Mouse (Mus musculus): ENCODE data around the gene Rras2.

The Rras2 gene

DNA sequence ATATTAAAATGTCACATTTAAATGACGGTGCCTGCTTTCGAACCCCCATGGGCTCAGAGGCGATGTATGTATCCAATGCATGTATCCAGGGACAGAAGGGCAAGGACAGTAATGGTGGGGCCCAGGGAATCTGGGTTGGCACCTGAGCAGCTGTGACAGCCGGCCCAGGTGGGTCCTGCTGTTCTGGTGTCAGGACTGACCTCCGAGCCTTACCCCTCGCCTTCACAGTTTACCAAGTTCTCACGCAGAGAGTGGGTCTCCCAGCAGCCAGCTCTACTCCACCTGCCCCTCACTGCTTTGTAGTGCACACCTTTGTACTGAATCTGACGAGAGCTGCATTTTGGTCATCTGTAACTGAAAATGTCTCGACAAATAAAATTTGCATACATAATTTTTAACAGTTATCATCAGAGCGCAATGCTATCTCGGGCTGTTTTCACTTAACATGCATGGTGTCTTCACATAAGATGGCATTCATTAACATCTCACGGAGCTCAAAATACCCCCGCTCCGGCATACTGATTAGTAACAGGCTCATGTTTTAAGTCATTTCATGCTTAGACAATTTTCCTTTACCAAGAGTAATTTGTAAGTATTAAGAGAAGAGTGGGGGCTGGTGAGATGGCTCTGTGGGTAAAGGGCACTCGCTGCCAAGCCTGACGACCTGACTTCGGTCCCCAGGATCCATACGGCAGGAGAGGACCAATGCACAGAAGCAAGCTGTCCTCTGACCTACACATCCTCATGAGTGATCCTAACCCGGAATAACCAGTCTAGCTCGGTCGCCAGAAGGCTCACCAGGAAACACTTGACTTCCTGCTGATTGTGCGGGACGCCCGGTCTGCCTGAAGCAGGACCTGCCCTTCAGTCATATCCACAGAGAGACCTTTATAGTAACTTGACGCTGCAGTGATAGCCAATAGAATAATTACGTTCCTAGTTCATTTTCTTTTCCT is 74.3 kb downstream of the Rras2 start:
- DNase-seq (ENCODE audit: extremely low read depth, insufficient read length, low spot score): no peak

DNA sequence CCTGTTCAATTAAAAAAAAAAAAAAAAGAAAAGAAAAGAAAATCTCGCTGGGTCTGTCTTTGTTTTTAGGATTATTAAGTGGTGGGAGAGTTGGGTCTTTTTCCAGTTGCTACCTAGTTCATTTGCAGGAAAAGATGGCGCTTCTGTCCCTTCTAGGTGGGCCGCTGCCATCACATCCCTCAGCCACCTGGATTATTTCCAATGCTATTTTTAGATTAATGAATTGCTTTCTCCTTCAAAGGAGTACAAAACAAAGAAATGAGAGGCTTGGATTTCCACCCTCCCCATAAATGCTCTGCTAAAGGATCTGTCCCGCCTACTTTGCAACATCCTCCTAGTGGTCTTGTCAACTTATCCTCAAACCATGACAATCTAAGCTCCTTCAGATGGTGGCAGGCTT is 76.2 kb downstream of the Rras2 start:
- DNase-seq (ENCODE audit: extremely low read depth, insufficient read length, low spot score): no peak

DNA sequence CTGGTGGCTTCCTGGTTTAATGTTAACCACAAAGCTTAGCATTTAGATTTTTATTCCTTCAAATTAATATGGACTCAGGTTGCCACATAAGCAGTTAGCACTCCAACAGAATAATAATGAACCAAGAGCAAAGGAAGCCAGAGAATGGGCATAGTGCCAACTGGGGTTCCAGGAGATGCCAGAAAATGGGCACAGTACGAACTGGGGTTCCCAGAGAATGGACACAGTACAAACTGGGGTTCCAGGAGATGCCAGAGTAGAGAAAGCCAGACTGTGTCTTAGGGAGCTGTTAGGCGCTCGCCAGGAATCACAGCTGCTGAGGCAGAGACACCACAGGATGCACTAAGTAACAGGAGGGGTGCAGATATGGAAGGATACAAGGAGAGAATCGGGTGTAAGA is 80.3 kb downstream of the Rras2 start:
- DNase-seq (ENCODE audit: extremely low read depth, insufficient read length, low spot score): no peak

DNA sequence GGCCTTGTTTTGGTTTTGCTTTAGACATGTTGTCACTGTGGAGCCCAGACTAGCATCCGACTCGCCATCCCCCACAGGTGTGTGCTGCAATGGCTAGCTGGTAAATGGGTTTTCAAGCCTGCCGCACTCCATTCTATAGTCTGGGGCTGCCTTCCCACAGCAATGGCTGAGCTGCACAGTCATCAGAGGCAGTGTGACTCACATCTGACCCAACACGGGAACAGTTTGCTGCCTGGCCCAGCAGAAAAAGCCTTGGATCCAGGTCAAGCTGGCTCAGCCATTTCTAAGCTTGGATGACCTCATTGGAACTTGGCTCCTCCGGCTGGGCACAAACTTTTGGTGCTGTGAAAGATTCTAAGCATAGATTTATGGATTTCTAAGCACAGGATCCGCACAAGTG is 88.0 kb downstream of the Rras2 start:
- peak; percentile 70 for DNase-seq (ENCODE audit: extremely low read depth, insufficient read length, low spot score)

DNA sequence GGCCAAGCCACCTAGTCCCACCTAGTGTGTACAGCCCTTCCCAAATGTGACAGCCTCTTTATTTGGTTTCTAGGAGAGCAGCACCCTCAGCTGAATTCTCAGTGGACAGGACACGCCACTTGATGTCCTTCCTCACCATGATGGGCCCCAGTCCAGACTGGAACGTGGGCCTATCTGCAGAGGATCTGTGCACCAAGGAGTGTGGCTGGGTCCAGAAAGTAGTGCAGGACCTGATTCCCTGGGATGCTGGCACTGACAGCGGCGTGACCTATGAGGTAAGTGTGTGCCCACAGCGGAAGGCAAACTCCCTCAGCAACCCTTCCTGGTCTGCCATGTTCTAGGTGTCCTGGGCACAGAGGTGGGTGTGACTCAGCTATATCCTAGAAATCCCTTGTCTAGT is 88.8 kb downstream of the Rras2 start:
- DNase-seq (ENCODE audit: extremely low read depth, insufficient read length, low spot score): no peak

DNA sequence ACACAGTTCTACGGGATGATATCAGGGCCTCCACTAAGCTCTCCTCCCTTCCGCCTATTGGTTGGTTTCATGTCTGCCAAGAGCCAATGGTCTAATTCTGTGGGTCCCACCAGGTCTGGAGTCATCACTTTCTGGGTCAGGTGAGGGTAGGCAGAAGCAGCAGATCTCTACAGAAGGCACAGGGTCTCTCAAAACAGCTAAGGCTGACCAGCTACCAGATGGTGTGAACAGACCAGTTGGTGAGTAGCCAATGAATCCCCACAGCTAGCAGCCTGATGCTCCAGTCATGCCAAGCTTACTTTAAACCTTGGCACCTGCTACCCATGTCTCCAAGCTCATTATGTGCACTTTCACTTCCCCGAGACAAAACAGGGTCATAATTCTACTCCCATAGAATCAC is 90.2 kb downstream of the Rras2 start:
- no peak for DNase-seq (ENCODE audit: extremely low read depth, insufficient read length, low spot score)

DNA sequence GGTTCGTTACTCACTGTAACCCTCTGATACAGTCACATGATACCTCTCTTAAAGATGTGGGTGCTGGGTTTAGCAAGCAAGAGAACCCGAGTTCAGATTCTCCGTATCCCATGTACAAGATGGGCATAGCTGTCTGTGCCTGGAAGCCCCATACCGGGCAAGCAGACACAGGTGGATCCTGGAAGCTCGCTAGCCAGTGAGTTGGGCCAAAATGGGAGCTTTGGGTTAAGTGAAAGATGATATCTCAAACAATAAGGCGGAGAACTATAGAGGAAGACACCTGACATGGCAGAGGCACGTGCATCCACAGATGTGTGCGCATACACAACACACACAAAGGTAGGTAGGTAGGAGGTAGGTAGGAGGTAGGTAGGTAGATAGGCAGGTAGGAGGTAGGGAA is 90.7 kb downstream of the Rras2 start:
- DNase-seq (ENCODE audit: extremely low read depth, insufficient read length, low spot score): no peak

DNA sequence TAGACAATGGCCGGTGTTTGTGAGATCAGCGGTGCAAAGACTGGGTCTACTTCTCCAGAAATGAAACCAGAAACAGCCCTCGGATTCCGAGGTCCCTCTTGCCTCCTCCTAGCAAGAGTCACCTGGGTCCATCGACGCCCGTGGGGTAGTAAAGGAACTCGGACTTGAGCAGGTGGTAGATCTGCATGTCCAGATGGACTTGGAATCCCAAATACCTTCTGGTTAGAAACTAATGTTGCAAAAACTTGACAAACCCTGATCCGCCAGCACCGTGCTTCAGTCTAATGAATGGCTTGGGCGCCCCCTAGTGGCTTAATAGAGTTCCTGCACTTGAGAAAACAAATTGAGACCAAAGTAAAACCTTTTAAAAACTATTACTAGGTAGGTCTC is 96.9 kb downstream of the Rras2 start:
- peak; percentile 36 for DNase-seq (ENCODE audit: extremely low read depth, insufficient read length, low spot score)

DNA sequence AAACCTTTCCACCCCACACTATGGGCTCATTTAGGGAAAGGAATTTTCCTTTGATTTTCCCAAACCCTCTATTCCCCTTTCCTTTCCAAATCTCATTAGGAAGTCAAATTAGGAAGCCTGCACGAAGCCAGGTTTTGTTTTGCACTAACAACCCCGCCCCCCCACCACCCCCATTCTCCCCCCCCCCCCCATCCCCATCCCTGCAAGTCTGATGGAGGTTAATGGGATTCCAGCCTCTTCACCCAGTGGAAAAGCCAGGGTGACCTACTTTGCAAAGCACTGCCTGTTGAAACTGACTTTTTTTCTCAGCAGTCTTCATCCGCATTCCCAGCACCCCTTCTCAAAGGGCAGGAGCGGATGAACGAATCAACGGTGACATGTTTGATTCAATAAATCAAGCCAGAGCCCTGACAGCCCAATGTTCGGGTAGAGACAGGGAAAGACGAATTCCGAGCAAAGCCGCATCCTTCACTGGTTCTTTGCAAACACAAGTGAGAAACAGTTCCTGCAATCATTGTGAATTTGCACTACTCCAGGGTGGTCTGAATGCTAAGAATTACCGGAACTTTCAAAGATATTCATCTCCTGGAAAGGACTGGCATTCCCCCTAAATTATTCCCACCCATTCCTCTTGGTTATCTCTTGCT is 97.4 kb downstream of the Rras2 start:
- no peak for DNase-seq (ENCODE audit: extremely low read depth, insufficient read length, low spot score)

DNA sequence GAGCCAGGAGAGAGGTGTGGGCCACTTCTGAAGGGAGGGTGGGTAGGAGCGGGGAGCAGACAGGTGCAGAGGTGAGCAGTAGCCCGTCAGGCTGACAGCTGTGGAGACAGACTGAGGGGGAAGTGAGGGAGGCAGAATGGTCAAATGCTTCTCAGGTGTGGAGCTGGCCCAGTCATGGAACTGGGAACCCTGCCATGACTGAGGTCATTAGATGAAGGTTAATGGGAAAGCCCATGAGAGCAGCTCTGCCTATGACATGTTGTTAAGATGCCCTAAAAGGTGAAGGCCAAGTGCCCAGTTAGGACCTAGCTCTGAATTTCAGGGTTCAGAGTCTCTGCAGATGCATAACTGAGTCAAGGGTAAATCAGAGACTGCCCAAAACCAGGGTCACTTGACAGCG is 98.7 kb downstream of the Rras2 start:
- DNase-seq (ENCODE audit: extremely low read depth, insufficient read length, low spot score): no peak

DNA sequence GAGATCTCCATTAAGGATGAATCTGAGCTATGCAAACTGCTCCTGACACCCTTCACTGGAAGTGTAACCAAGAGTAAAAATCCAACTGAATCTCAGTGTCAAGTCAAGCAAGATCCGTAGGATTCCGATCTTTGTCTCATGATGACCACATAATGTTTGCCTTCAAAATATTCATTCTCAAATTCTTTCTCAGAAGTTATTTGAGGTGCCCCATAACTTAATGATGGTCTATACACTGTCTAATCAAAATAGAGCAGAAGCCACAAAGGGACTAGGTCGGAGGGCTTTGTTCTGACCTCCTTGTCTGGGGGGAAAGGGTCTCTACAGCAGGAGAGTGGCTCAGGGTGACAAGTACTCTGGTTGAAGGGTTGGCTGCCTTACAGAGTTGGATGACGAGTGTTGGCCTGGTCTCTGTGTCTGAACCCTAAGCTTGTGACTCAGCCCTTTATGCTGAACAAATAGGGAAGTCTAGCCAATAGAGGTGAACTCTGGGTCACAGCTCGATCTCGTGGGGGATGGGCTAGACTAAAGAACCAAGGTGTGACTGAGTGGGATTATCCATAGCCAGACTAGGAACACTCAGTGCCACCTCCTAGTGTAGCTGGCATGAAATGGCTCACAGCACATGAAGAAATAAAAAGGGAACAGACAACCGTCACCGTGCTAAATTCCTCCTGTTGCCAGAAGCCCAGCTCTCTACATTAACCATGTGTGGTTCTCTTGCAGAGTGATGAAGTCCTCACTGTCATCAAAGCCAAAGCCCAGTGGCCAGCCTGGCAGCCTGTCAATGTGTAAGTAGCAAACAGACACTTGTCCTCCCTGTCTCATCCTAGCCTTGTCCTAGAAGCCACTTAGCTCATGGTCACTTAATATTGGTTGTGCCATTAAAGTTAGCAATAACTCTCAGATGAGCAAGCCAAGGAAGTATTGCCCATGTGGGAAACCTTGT is 101.3 kb downstream of the Rras2 start:
- no peak for DNase-seq (ENCODE audit: extremely low read depth, insufficient read length, low spot score)

DNA sequence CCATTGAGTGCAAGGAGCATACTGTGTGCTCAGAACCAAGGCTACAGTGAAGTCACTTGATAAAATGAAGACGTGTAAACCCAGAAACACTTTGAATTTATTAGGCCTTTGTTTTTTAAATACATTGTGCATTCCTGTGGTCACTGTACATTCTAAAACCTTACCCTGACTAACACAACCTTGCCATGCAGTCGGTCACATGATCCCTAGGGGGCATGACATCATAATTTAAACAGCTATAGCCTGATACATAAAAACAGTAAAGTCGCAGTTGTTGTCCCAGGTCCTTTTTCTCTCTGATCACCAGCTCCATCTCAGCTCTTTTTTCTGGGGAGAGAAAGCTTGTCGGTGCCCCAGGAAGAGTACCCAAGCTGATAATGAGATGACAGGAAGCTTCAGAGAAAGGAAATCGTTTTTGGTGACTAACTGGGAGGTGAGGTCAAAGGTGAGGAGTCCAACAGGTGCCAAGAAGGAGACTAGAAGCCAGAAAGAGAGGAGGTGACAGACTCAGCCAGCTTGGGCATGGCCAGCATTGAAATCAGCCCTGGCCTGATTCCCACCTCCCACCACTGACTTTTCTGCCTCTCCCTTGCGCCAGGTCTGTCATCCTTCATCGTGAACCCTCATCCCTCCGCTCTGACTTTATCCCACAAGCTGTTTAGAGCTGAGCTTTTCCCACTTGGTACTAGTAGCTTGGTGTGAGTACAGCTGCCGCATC is 105.7 kb downstream of the Rras2 start:
- DNase-seq (ENCODE audit: extremely low read depth, insufficient read length, low spot score): no peak

DNA sequence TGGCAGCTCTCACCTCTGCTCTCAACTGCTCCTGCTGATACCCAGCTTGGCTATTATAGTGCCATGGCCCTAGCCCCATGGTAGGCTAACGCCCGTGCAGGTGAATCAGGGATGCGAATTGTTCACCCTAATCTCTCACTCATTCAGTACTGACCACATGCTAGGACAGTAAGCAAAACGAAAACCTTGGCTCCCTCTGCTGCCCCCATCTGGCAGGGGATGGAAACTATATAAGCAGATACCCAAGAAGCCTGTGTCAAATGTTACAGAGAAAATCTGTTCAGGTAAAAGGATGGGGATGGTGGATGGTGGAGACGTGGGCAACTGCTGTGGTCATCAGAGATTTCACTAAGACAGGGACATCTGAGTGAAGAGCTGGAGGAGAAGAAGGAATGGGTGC is 110.0 kb downstream of the Rras2 start:
- no peak for DNase-seq (ENCODE audit: extremely low read depth, insufficient read length, low spot score)

DNA sequence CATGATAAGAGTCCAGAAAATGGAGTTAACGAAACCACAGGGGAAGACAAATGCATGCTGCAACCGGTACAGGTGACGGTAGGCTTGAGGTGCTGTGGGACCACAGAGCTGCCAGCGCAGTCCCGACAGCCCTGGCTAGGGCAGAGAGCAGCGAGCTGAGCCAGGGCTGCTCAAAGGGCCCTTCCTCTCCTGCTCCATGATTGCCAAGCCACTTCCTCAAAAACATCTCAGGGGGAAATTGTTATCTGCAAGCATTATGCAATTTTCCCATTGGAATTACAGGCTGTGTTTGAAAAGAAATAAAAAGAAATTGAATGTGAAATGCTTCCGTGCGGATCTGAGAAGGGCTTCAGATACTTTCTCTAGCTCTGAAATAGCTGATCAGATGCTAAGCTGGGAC is 111.1 kb downstream of the Rras2 start:
- DNase-seq (ENCODE audit: extremely low read depth, insufficient read length, low spot score): no peak

DNA sequence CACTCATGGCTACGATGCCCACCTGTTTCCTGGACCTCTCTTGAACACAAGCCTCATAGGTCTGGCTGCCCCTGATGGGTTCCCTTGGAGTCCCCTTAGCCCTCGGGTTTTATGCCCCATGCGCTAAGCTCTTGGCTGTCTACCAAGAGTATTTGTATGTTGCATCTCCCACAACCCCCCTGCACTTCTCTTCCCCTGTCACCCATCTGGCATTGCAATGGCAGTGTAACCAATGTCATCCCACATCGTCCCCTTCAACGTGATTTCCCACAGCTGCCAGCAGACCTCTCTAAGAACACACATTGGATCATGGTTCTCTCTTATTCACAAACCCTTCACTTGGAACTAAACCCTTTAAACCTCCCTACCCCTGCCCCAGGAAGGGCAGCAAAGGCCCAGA is 112.1 kb downstream of the Rras2 start:
- no peak for DNase-seq (ENCODE audit: extremely low read depth, insufficient read length, low spot score)

DNA sequence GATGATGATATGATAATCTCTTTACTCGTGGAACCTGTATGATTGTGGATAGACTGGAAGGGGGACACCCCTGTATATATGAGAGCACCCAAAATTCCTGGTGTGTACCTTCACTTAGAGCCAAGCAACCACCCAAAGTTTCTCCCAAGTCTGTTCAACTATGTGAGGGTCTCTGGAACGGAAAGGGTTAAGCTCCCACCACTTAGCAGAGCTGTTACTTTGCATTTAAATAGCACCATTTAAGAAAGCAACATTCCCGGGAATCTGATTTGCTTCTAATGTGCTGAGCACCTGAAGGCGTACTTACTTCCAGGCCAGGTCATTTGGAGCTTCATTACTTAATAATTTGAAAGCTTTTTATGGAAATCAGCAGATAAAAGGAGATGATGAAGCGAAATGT is 113.4 kb downstream of the Rras2 start:
- no peak for DNase-seq (ENCODE audit: extremely low read depth, insufficient read length, low spot score)

DNA sequence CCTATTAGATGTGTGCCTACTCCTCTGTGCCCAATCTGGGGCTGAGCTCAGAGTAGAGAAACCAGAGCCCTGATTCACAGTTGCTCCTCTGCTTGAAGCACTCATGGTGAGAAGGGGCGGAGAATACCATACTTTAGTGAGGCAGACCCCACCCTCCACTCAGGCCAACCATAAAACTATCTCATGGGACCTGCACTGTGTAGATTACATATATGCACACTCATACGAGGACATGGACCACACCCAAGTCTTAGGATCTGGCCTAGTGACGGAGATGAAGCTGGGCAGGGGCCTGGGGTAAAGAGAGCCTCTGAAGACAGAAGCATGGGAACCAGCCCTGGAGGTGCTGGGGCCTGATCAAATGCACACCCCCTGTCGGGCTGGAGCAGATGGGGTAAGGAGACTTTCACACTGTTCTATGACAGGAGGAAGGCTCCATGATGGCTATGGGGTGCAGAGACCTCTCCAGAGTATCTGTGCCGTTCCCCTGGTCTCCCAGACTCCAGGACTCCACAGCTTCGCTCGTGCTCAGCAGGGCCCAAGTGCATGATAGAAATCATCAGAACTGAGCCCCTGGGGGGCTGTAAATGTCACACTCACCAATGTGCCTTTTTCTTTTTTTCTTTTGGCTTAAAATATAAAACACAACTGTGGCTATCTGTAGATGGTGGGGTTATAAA is 119.8 kb downstream of the Rras2 start:
- DNase-seq (ENCODE audit: extremely low read depth, insufficient read length, low spot score): no peak

Measured in 3134 (cell line).